1 mouse cellular context compared by ENCODE assay signal in genomic region chr6:106800227-106800557, GRCm38 (mm10).
TF ChIP-seq lines count a peak whose summit lies in the region.

No protein-coding gene starts in this region.

TF ChIP-seq in MEL, 35 proteins besides CTCF, POLR2A, EP300 and RAD21:
- TF ChIP-seq TCF12 (IDR thresholded peaks at IDR 0.05; ENCODE audit: low read depth, low read length) = no peak
- no peak for TF ChIP-seq MAX (IDR thresholded peaks at IDR 0.05; ENCODE audit: low read length)
- TF ChIP-seq BHLHE40 (IDR thresholded peaks at IDR 0.05; ENCODE audit: borderline replicate concordance, low read depth, low read length) = no peak
- TF ChIP-seq ZC3H11A (IDR thresholded peaks at IDR 0.05; ENCODE audit: low read depth, low read length) = no peak
TF ChIP-seq in MEL: peak in this region for 0.
